Mouse (Mus musculus): ENCODE results near the gene Usp48.

GRCm38 (mm10) chr4:137664980-137665675 lies 71.6 kb downstream of the Usp48 start:
- TF ChIP-seq MAFK (IDR thresholded peaks at IDR 0.05; ENCODE audit: insufficient replicate concordance, low read length) (no peak), EP300 (IDR thresholded peaks at IDR 0.05; ENCODE audit: low read length) (no peak), POLR2A (IDR thresholded peaks at IDR 0.05; ENCODE audit: low read depth, low read length) (no peak), ELF1 (IDR thresholded peaks at IDR 0.05; ENCODE audit: low read depth, low read length) (no peak), CTCF (conservative IDR thresholded peaks at IDR 0.05 in 1 of 2, IDR thresholded peaks at IDR 0.05 in 1 of 2; ENCODE audit: low read depth in 2 of 2, low read length in 2 of 2) (no peak), ZC3H11A (IDR thresholded peaks at IDR 0.05; ENCODE audit: low read depth, low read length) (no peak), SMC3 (IDR thresholded peaks at IDR 0.05; ENCODE audit: low read depth, low read length) (no peak), HCFC1 (IDR thresholded peaks at IDR 0.05; ENCODE audit: low read depth, low read length) (no peak), POLR2AphosphoS2 (IDR thresholded peaks at IDR 0.05; ENCODE audit: low read depth, low read length) (no peak), USF1 (IDR thresholded peaks at IDR 0.05; ENCODE audit: low read depth, low read length) (no peak), CHD2 (IDR thresholded peaks at IDR 0.05; ENCODE audit: low read length) (no peak), IRF4 (IDR thresholded peaks at IDR 0.05; ENCODE audit: low read depth, low read length) (no peak), NRF1 (IDR thresholded peaks at IDR 0.05; ENCODE audit: low read depth, low read length) (no peak), UBTF (IDR thresholded peaks at IDR 0.05; ENCODE audit: low read depth, low read length) (no peak)
